Mouse (Mus musculus) c-Kit-positive CD71-positive TER-119-negative erythroid progenitor cells, embryonic 14.5 days (primary cell): ENCODE results near the gene Col4a3.

ENCODE experiments used
- DNase-seq: peaks from one replicate; pipeline ENCODE4 v3.0.0-alpha.2; 2013; ENCODE audit warnings: low read depth

Col4a3 gene

GRCm38 (mm10) chr1:82586713-82587399 lies at the start of gene Col4a3, which contains the start of gene Col4a4:
Col4a3 (plus strand) TSS chr1:82586921.
Col4a4 (minus strand) TSS chr1:82586849.
- DNase-seq, result no peak

- no peak for DNase-seq
Observed at GRCm38 (mm10) chr1:82537848-82538247, 48.9 kb upstream of the Col4a3 start.

GRCm38 (mm10) chr1:82540056-82540455 lies 46.7 kb upstream of the Col4a3 start:
- no peak for DNase-seq

- DNase-seq, result no peak
Observed at GRCm38 (mm10) chr1:82543934-82544333, 42.8 kb upstream of the Col4a3 start.

GRCm38 (mm10) chr1:82544419-82545185 lies 42.1 kb upstream of the Col4a3 start:
- DNase-seq, result no peak

- no peak for DNase-seq
Observed at GRCm38 (mm10) chr1:82545199-82545960, 41.3 kb upstream of the Col4a3 start.

GRCm38 (mm10) chr1:82554443-82554850 lies 32.3 kb upstream of the Col4a3 start:
- DNase-seq, result peak; percentile 21

- no peak for DNase-seq
Observed at GRCm38 (mm10) chr1:82554889-82555288, 31.8 kb upstream of the Col4a3 start.

GRCm38 (mm10) chr1:82560223-82560622 lies 26.5 kb upstream of the Col4a3 start:
- DNase-seq, result no peak

- no peak for DNase-seq
Observed at GRCm38 (mm10) chr1:82569405-82569804, 17.3 kb upstream of the Col4a3 start.

GRCm38 (mm10) chr1:82571758-82572157 lies 15.0 kb upstream of the Col4a3 start:
- peak; percentile 20 for DNase-seq

- no peak for DNase-seq
Observed at GRCm38 (mm10) chr1:82575681-82576080, 11.0 kb upstream of the Col4a3 start.

- no peak for DNase-seq
Observed at GRCm38 (mm10) chr1:82576182-82576581, 10.5 kb upstream of the Col4a3 start.

- DNase-seq, result no peak
Observed at GRCm38 (mm10) chr1:82577339-82577738, 9.4 kb upstream of the Col4a3 start.

GRCm38 (mm10) chr1:82577915-82578314 lies 8.8 kb upstream of the Col4a3 start:
- DNase-seq, result no peak

- no peak for DNase-seq
Observed at GRCm38 (mm10) chr1:82578320-82578719, 8.4 kb upstream of the Col4a3 start.

- no peak for DNase-seq
Observed at GRCm38 (mm10) chr1:82585981-82586380, 740 bp upstream of the Col4a3 start.

- DNase-seq, result no peak
Observed at GRCm38 (mm10) chr1:82590266-82590665, 3.5 kb downstream of the Col4a3 start.

- no peak for DNase-seq
Observed at GRCm38 (mm10) chr1:82596864-82597596, 10.3 kb downstream of the Col4a3 start.

GRCm38 (mm10) chr1:82603198-82603950 lies 16.7 kb downstream of the Col4a3 start:
- DNase-seq, result no peak

- no peak for DNase-seq
Observed at GRCm38 (mm10) chr1:82605347-82605746, 18.6 kb downstream of the Col4a3 start.
